Mouse (Mus musculus) CH12.LX (cell line): Measurements from ENCODE around the gene Gm11437. TPM values are rescaled to one million over a fixed set of nuclear protein-coding genes. Genes with fewer than 3 reads are reported as not detected.
A peak's percentile ranks its signal among the peaks of the same experiment; 100 is the strongest.

Source experiments
- DNase-seq: peaks from one replicate; pipeline ENCODE4 v3.0.0-alpha.2; 2013; ENCODE audit errors: extremely low read depth
- H3K27ac ChIP-seq: 2 replicates; pipeline ENCODE4 v1.5.1; 2012; ENCODE audit warnings: low read depth, mild to moderate bottlenecking, control low read depth, moderate library complexity; ENCODE audit not compliant: insufficient read depth
- H3K27me3 ChIP-seq: replicated peaks from 2 replicates; pipeline ENCODE3; 2012; ENCODE audit warnings: inconsistent platforms
- H3K36me3 ChIP-seq, 2 experiments: replicated peaks in 1 of 2; 2 replicates each; pipeline versions ENCODE3 to v1.6.1; 2012; ENCODE audit warnings: inconsistent platforms in 1 of 2, low read length in 1 of 2, mild to moderate bottlenecking in 1 of 2, mixed read lengths in 1 of 2, moderate library complexity in 1 of 2; ENCODE audit not compliant: control insufficient read depth in 1 of 2, insufficient read depth in 1 of 2
- H3K4me1 ChIP-seq, 2 experiments: 2 replicates each; pipeline ENCODE4 v1.6.1; 2012; ENCODE audit warnings: inconsistent platforms in 1 of 2, moderate library complexity in 1 of 2; ENCODE audit not compliant: insufficient read depth in 2 of 2, control insufficient read depth in 1 of 2
- H3K4me2 ChIP-seq: 2 replicates; pipeline ENCODE4 v1.6.1; 2012; ENCODE audit warnings: low read depth, mild to moderate bottlenecking, control low read depth; ENCODE audit not compliant: poor library complexity, insufficient read depth, severe bottlenecking
- H3K4me3 ChIP-seq, 3 experiments: fragments of 150-350 bp in 1 of 3; sonication (generic) in 1 of 3; replicated peaks in 1 of 3; 2 replicates each; pipeline versions ENCODE3 to v1.5.1; 2011 to 2012; ENCODE audit warnings: low read depth in 2 of 3, low read length in 2 of 3, mild to moderate bottlenecking in 2 of 3, moderate library complexity in 2 of 3, control low read depth in 1 of 3, improper control_type of control experiment in 1 of 3, inconsistent platforms in 1 of 3, mixed read lengths in 1 of 3; ENCODE audit not compliant: poor library complexity in 1 of 3
- H3K79me2 ChIP-seq: replicated peaks from 2 replicates; pipeline ENCODE4 v1.6.1; 2012; ENCODE audit warnings: mild to moderate bottlenecking, moderate library complexity; ENCODE audit not compliant: control insufficient read depth, poor library complexity, insufficient read depth, severe bottlenecking; ENCODE audit errors: extremely low read depth
- H3K9ac ChIP-seq: 2 replicates; pipeline ENCODE4 v1.6.1; 2012; ENCODE audit warnings: low read depth, mild to moderate bottlenecking, control low read depth, moderate library complexity; ENCODE audit not compliant: insufficient read depth
- H3K9me3 ChIP-seq: replicated peaks from 2 replicates; pipeline ENCODE3; 2012; ENCODE audit warnings: low read length, inconsistent platforms, mixed read lengths
- BHLHE40 ChIP-seq: IDR thresholded peaks from 2 replicates; pipeline ENCODE4 v1.6.1; 2011; ENCODE audit warnings: mild to moderate bottlenecking, low read depth, low read length, improper control_type of control experiment
- CHD1 ChIP-seq: IDR thresholded peaks from 2 replicates; pipeline ENCODE4 v1.6.1; 2012; ENCODE audit warnings: low read depth, low read length, improper control_type of control experiment, inconsistent platforms
- CTCF ChIP-seq, 2 experiments: IDR thresholded peaks in 1 of 2; conservative IDR thresholded peaks in 1 of 2; 2 replicates each; pipeline ENCODE4 v1.5.1; 2011 to 2012; ENCODE audit warnings: low read depth in 2 of 2, low read length in 2 of 2, improper control_type of control experiment in 1 of 2, inconsistent platforms in 1 of 2, mild to moderate bottlenecking in 1 of 2, moderate library complexity in 1 of 2
- ELF1 ChIP-seq: IDR thresholded peaks from 2 replicates; pipeline ENCODE4 v1.6.1; 2014; ENCODE audit warnings: low read depth, mild to moderate bottlenecking, inconsistent platforms, low read length, improper control_type of control experiment
- HCFC1 ChIP-seq: IDR thresholded peaks from 2 replicates; pipeline ENCODE4 v1.6.1; 2012; ENCODE audit warnings: low read depth, mild to moderate bottlenecking, inconsistent platforms, low read length, improper control_type of control experiment
- IRF4 ChIP-seq: IDR thresholded peaks from 2 replicates; pipeline ENCODE4 v1.6.1; 2014; ENCODE audit warnings: low read depth, mild to moderate bottlenecking, inconsistent platforms, low read length, improper control_type of control experiment
- KAT2A ChIP-seq: IDR thresholded peaks from 2 replicates; pipeline ENCODE4 v1.6.1; 2012; ENCODE audit warnings: low read length, improper control_type of control experiment, inconsistent platforms; ENCODE audit not compliant: insufficient replicate concordance
- MAX ChIP-seq: IDR thresholded peaks from 2 replicates; pipeline ENCODE4 v1.6.1; 2011; ENCODE audit warnings: low read length, improper control_type of control experiment
- MAZ ChIP-seq: IDR thresholded peaks from 2 replicates; pipeline ENCODE4 v1.6.1; 2012; ENCODE audit warnings: low read depth, mild to moderate bottlenecking, inconsistent platforms, low read length, improper control_type of control experiment, moderate library complexity
- MEF2A ChIP-seq: IDR thresholded peaks from 2 replicates; pipeline ENCODE4 v1.6.1; 2014; ENCODE audit warnings: low read depth, mild to moderate bottlenecking, inconsistent platforms, low read length, improper control_type of control experiment, borderline replicate concordance
- MYC ChIP-seq: IDR thresholded peaks from 2 replicates; pipeline ENCODE4 v1.6.1; 2011; ENCODE audit warnings: low read depth, mild to moderate bottlenecking, improper control_type of control experiment, low read length
- NELFE ChIP-seq: IDR thresholded peaks from 2 replicates; pipeline ENCODE4 v1.6.1; 2011; ENCODE audit warnings: low read depth, low read length, improper control_type of control experiment
- NRF1 ChIP-seq: IDR thresholded peaks from 2 replicates; pipeline ENCODE4 v1.6.1; 2014; ENCODE audit warnings: low read depth, mild to moderate bottlenecking, inconsistent platforms, low read length, improper control_type of control experiment, moderate library complexity
- POLR2A ChIP-seq: IDR thresholded peaks from 2 replicates; pipeline ENCODE4 v1.6.1; 2011; ENCODE audit warnings: low read depth, mild to moderate bottlenecking, improper control_type of control experiment, low read length
- RAD21 ChIP-seq: IDR thresholded peaks from 2 replicates; pipeline ENCODE4 v1.6.1; 2011; ENCODE audit warnings: low read depth, mild to moderate bottlenecking, low read length, improper control_type of control experiment, moderate library complexity
- SIN3A ChIP-seq: IDR thresholded peaks from 2 replicates; pipeline ENCODE4 v1.6.1; 2012; ENCODE audit warnings: low read length, improper control_type of control experiment, inconsistent platforms
- SMC3 ChIP-seq: IDR thresholded peaks from 2 replicates; pipeline ENCODE4 v1.6.1; 2011; ENCODE audit warnings: low read depth, low read length, improper control_type of control experiment
- TBP ChIP-seq: conservative IDR thresholded peaks from 2 replicates; pipeline ENCODE4 v1.6.1; 2011; ENCODE audit warnings: low read depth, low read length, improper control_type of control experiment
- UBTF ChIP-seq: IDR thresholded peaks from 2 replicates; pipeline ENCODE4 v1.6.1; 2012; ENCODE audit warnings: low read depth, mild to moderate bottlenecking, inconsistent platforms, low read length, improper control_type of control experiment, moderate library complexity
- USF1 ChIP-seq: IDR thresholded peaks from 2 replicates; pipeline ENCODE4 v1.6.1; 2014; ENCODE audit warnings: low read depth, mild to moderate bottlenecking, inconsistent platforms, low read length, improper control_type of control experiment
- ZMIZ1 ChIP-seq: IDR thresholded peaks from 2 replicates; pipeline ENCODE4 v1.6.1; 2012; ENCODE audit warnings: low read depth, mild to moderate bottlenecking, inconsistent platforms, low read length, improper control_type of control experiment
- dilution Hi-C: fragments of 300-500 bp; cut with MboI; formaldehyde crosslinking; loops from 2 replicates; pipeline ENCODE4 v1.14.3; 2020; ENCODE audit warnings: low sequenced_read_pairs; ENCODE audit not compliant: extremely low pct_unique_long_range_greater_than_20kb, extremely low pct_ligation_motif_present
- in situ Hi-C: fragments of 300-500 bp; cut with MboI; formaldehyde crosslinking; loops from 3 replicates; pipeline ENCODE4 v1.14.3; 2019; ENCODE audit warnings: low sequenced_read_pairs, low pct_ligation_motif_present, low pct_unique_long_range_greater_than_20kb, mixed read lengths
- polyA plus RNA-seq: library from polyadenylated mRNA; unstranded; fragments of >175 nt; gene quantifications from 2 replicates; pipeline ENCODE4 v1.2.1, GENCODE M21; 2012; ENCODE audit warnings: low read depth; ENCODE audit not compliant: insufficient read length
- total RNA-seq, 2 experiments: library from RNA; depleted of rRNA; stranded (reverse); fragments of 300-350 nt in 1 of 2; fragments of >200 nt in 1 of 2; gene quantifications; 2 replicates each; pipeline ENCODE4 v1.2.3; 2012 to 2014

Gm11437 gene
- total and polyA plus RNA-seq, 3 experiments, result not detected

DNA sequence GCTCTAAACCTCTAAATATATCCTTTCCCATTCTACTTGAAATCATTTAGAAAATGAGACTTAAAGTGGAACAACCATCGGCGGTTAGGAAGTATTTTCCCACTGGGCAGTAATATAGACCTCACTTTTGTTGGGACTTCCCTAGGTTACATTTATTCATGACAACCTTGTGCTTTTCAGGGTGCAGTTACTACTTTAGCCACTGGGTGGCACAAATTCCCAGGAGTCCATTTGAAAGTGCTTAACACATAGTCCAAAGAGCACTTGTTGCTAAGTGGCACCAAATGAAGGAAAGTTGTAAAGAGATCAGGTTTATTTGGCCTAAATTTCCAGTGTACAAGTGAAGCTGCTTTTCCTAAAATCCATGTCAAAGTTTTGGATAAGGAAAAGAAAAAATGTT, 25.5 kb downstream of the Gm11437 start:
- peak; percentile 95 for TF ChIP-seq CTCF (conservative IDR thresholded peaks at IDR 0.05 in 1 of 2, IDR thresholded peaks at IDR 0.05 in 1 of 2; ENCODE audit: low read depth in 2 of 2, low read length in 2 of 2)
- TF ChIP-seq SIN3A, result 0 out of 2 replicates have a peak, but pooled peaks have one; percentile 16
- TF ChIP-seq MYC, result peak; percentile 55; the same call in 1 of the 2 replicates
- no peak for TF ChIP-seq NELFE
- 0 out of 2 replicates have a peak, but pooled peaks have one; percentile 9 for TF ChIP-seq BHLHE40
- TF ChIP-seq IRF4, result peak; percentile 73
- no peak for TF ChIP-seq NRF1
- TF ChIP-seq RAD21, result peak; percentile 80
- TF ChIP-seq UBTF, result no peak
- TF ChIP-seq SMC3, result peak; percentile 89
- Histone ChIP-seq H3K4me3 (peak overlapping the region in 1 of 3 experiments; percentile 25), H3K9ac (peak overlapping the region; percentile 37; the same call in 1 of the 2 replicates), H3K27ac (no peak overlapping the region), H3K4me1 (peaks cover 0 to 4% of the 10 kb centered on the region in 2 experiments; a peak in 2 of 4 replicates), H3K36me3 (no peaks in the 10 kb centered on the region), H3K27me3 (peaks cover 14% of the 10 kb centered on the region), H3K4me2 (peak overlapping the region; percentile 22; the same call in 1 of the 2 replicates), H3K79me2 (no peaks in the 10 kb centered on the region), H3K9me3 (no peaks in the 10 kb centered on the region)
- in situ Hi-C loops (no loop called here), dilution Hi-C loops (no loop called here)
- DNase-seq, result peak; percentile 89

DNA sequence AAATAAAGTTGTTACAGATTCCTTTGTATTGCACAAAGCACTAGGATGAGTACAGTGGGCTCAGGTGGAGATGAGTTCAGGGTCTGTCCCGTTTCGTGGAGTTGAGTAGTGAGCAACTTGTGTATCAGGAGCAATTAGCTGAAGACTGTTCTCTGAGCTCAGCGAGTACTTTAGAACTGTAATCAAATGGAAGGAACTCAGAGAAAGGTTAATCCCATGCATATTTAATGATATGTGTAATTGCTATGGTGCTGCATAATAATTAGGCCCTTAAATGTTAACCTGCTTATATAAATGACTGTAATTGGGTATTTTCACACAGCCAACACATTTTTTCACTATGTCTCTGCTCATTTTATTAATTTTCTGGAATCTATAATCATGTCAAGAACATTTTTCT, 30.8 kb downstream of the Gm11437 start:
- in situ Hi-C loops, result no loop called here
- H3K9ac ChIP-seq, result no peak overlapping the region
- TF ChIP-seq MAX (no peak), POLR2A (no peak), KAT2A (no peak), ZMIZ1 (no peak), USF1 (no peak), MEF2A (no peak), MAZ (no peak), HCFC1 (no peak), SMC3 (no peak), CHD1 (no peak), TBP (no peak), ELF1 (no peak), CTCF (conservative IDR thresholded peaks at IDR 0.05 in 1 of 2, IDR thresholded peaks at IDR 0.05 in 1 of 2; ENCODE audit: low read depth in 2 of 2, low read length in 2 of 2) (no peak)
- TF ChIP-seq, all 38 proteins: peak for 0
- dilution Hi-C loops, result no loop called here
- Histone ChIP-seq H3K79me2 (no peaks in the 10 kb centered on the region), H3K27me3 (peaks cover 6% of the 10 kb centered on the region), H3K27ac (no peak overlapping the region), H3K9me3 (no peaks in the 10 kb centered on the region), H3K4me2 (no peak overlapping the region), H3K4me3 (no peak overlapping the region), H3K4me1 (peaks cover 0 to 1% of the 10 kb centered on the region in 2 experiments; a peak in 2 of 4 replicates), H3K36me3 (no peaks in the 10 kb centered on the region)
- no peak for DNase-seq
